Mouse (Mus musculus): ENCODE data around the gene Epb41l4b.

GRCm38 (mm10) chr4:57140992-57141717 lies 2.1 kb downstream of the Epb41l4b start:
- TF ChIP-seq CTCF (IDR thresholded peaks at IDR 0.05; ENCODE audit: borderline replicate concordance, extremely low read depth, insufficient read depth, insufficient read length): no peak
- TF ChIP-seq POLR2A (IDR thresholded peaks at IDR 0.05; ENCODE audit: borderline replicate concordance, extremely low read depth, insufficient read depth, insufficient read length, poor library complexity, severe bottlenecking): no peak

All from brain, embryonic 14.5 days (tissue).